Mouse (Mus musculus): ENCODE results near the gene Tff1. TPM values are rescaled to one million over a fixed set of nuclear protein-coding genes. Genes with fewer than 3 reads are reported as not detected.

Tff1 gene
- polyA plus RNA-seq, 1 experiment from 2014 or later: not detected

- ATAC-seq (replicated peaks; ENCODE audit: insufficient number of reproducible peaks, low FRiP score, low TSS enrichment, low read depth) (no peak), DNase-seq (ENCODE audit: low spot score) (no peak)
- Histone ChIP-seq H3K4me2 (ENCODE audit: low read depth, low read length) (no peak overlapping the region), H3K27me3 (ENCODE audit: control insufficient read depth, insufficient read depth, low read length) (no peaks in the 10 kb centered on the region), H3K27ac (replicated peaks; ENCODE audit: low read depth, low read length) (no peak overlapping the region), H3K36me3 (replicated peaks; ENCODE audit: control insufficient read depth, insufficient read depth, low read depth, low read length) (no peaks in the 10 kb centered on the region), H3K4me1 (ENCODE audit: control insufficient read depth, insufficient read depth, low read length) (no peaks in the 10 kb centered on the region), H3K9ac (replicated peaks; ENCODE audit: low read length) (no peak overlapping the region), H3K4me3 (ENCODE audit: low read depth, low read length) (no peak overlapping the region), H3K9me3 (replicated peaks; ENCODE audit: control insufficient read depth, low read length) (no peaks in the 10 kb centered on the region)
- WGBS: 79% methylated on average over 15 of the region's 15 CpGs
These were observed 31.3 kb downstream of the Tff1 start for GRCm38 (mm10) chr17:31133776-31134175.

- H3K4me1 ChIP-seq (ENCODE audit: control insufficient read depth, insufficient read depth, low read length): no peaks in the 10 kb centered on the region
- H3K9me3 ChIP-seq (replicated peaks; ENCODE audit: control insufficient read depth, low read length): no peaks in the 10 kb centered on the region
- H3K27ac ChIP-seq (replicated peaks; ENCODE audit: low read depth, low read length): no peak overlapping the region
- ATAC-seq (replicated peaks; ENCODE audit: insufficient number of reproducible peaks, low FRiP score, low TSS enrichment, low read depth) (no peak), DNase-seq (ENCODE audit: low spot score) (no peak)
- WGBS: 85% methylated on average over 10 of the region's 10 CpGs
- H3K27me3 ChIP-seq (ENCODE audit: control insufficient read depth, insufficient read depth, low read length): no peaks in the 10 kb centered on the region
- no peak overlapping the region for H3K9ac ChIP-seq (replicated peaks; ENCODE audit: low read length)
- no peak overlapping the region for H3K4me3 ChIP-seq (ENCODE audit: low read depth, low read length)
- H3K36me3 ChIP-seq (replicated peaks; ENCODE audit: control insufficient read depth, insufficient read depth, low read depth, low read length): no peaks in the 10 kb centered on the region
- no peak overlapping the region for H3K4me2 ChIP-seq (ENCODE audit: low read depth, low read length)
These were observed 33.7 kb downstream of the Tff1 start for GRCm38 (mm10) chr17:31131269-31131821.

GRCm38 (mm10) chr17:31129452-31129851, 35.6 kb downstream of the Tff1 start, which contains the start of gene Tff3:
TSS of gene Tff3 (minus strand) at chr17:31129646.
- Histone ChIP-seq H3K27me3 (ENCODE audit: control insufficient read depth, insufficient read depth, low read length) (no peaks in the 10 kb centered on the region), H3K9ac (replicated peaks; ENCODE audit: low read length) (no peak within 1 kb of the TSS), H3K4me1 (ENCODE audit: control insufficient read depth, insufficient read depth, low read length) (no peaks in the 10 kb centered on the region), H3K9me3 (replicated peaks; ENCODE audit: control insufficient read depth, low read length) (no peaks in the 10 kb centered on the region), H3K27ac (replicated peaks; ENCODE audit: low read depth, low read length) (no peak within 1 kb of the TSS), H3K4me2 (ENCODE audit: low read depth, low read length) (no peak within 1 kb of the TSS), H3K36me3 (replicated peaks; ENCODE audit: control insufficient read depth, insufficient read depth, low read depth, low read length) (no peaks in the 10 kb centered on the region), H3K4me3 (ENCODE audit: low read depth, low read length) (no peak within 1 kb of the TSS)
- 4% methylated on average over 2 of the region's 2 CpGs for WGBS
- no peak for ATAC-seq (replicated peaks; ENCODE audit: insufficient number of reproducible peaks, low FRiP score, low TSS enrichment, low read depth)
- DNase-seq (ENCODE audit: low spot score): no peak

- Histone ChIP-seq H3K27ac (replicated peaks; ENCODE audit: low read depth, low read length) (no peak overlapping the region), H3K4me1 (ENCODE audit: control insufficient read depth, insufficient read depth, low read length) (no peaks in the 10 kb centered on the region), H3K4me2 (ENCODE audit: low read depth, low read length) (no peak overlapping the region), H3K27me3 (ENCODE audit: control insufficient read depth, insufficient read depth, low read length) (no peaks in the 10 kb centered on the region), H3K36me3 (replicated peaks; ENCODE audit: control insufficient read depth, insufficient read depth, low read depth, low read length) (no peaks in the 10 kb centered on the region), H3K9ac (replicated peaks; ENCODE audit: low read length) (no peak overlapping the region), H3K9me3 (replicated peaks; ENCODE audit: control insufficient read depth, low read length) (no peaks in the 10 kb centered on the region), H3K4me3 (ENCODE audit: low read depth, low read length) (no peak overlapping the region)
- no peak for DNase-seq (ENCODE audit: low spot score)
- WGBS: 85% methylated on average over 9 of the region's 9 CpGs
- ATAC-seq (replicated peaks; ENCODE audit: insufficient number of reproducible peaks, low FRiP score, low TSS enrichment, low read depth): no peak
These were observed 36.3 kb downstream of the Tff1 start for GRCm38 (mm10) chr17:31128708-31129318.

GRCm38 (mm10) chr17:31125548-31126266, 39.4 kb downstream of the Tff1 start:
- no peak overlapping the region for H3K4me2 ChIP-seq (ENCODE audit: low read depth, low read length)
- no peaks in the 10 kb centered on the region for H3K4me1 ChIP-seq (ENCODE audit: control insufficient read depth, insufficient read depth, low read length)
- no peaks in the 10 kb centered on the region for H3K27me3 ChIP-seq (ENCODE audit: control insufficient read depth, insufficient read depth, low read length)
- H3K36me3 ChIP-seq (replicated peaks; ENCODE audit: control insufficient read depth, insufficient read depth, low read depth, low read length): no peaks in the 10 kb centered on the region
- WGBS: 47% methylated on average over 9 of the region's 9 CpGs
- H3K9me3 ChIP-seq (replicated peaks; ENCODE audit: control insufficient read depth, low read length): no peaks in the 10 kb centered on the region
- no peak overlapping the region for H3K27ac ChIP-seq (replicated peaks; ENCODE audit: low read depth, low read length)
- no peak overlapping the region for H3K4me3 ChIP-seq (ENCODE audit: low read depth, low read length)
- ATAC-seq (replicated peaks; ENCODE audit: insufficient number of reproducible peaks, low FRiP score, low TSS enrichment, low read depth) (0 out of 2 replicates have a peak, but pooled peaks have one; percentile 14), DNase-seq (ENCODE audit: low spot score) (no peak)
- H3K9ac ChIP-seq (replicated peaks; ENCODE audit: low read length): no peak overlapping the region

- H3K27me3 ChIP-seq (ENCODE audit: control insufficient read depth, insufficient read depth, low read length): no peaks in the 10 kb centered on the region
- H3K9ac ChIP-seq (replicated peaks; ENCODE audit: low read length): no peak overlapping the region
- DNase-seq (ENCODE audit: low spot score) (peak; percentile 89), ATAC-seq (replicated peaks; ENCODE audit: insufficient number of reproducible peaks, low FRiP score, low TSS enrichment, low read depth) (no peak; the same call in 1 of the 2 replicates)
- no peaks in the 10 kb centered on the region for H3K36me3 ChIP-seq (replicated peaks; ENCODE audit: control insufficient read depth, insufficient read depth, low read depth, low read length)
- no peaks in the 10 kb centered on the region for H3K9me3 ChIP-seq (replicated peaks; ENCODE audit: control insufficient read depth, low read length)
- H3K4me2 ChIP-seq (ENCODE audit: low read depth, low read length): no peak overlapping the region
- no peaks in the 10 kb centered on the region for H3K4me1 ChIP-seq (ENCODE audit: control insufficient read depth, insufficient read depth, low read length)
- H3K27ac ChIP-seq (replicated peaks; ENCODE audit: low read depth, low read length): no peak overlapping the region
- WGBS: 7% methylated on average over 8 of the region's 8 CpGs
- no peak overlapping the region for H3K4me3 ChIP-seq (ENCODE audit: low read depth, low read length)
These were observed 43.1 kb downstream of the Tff1 start for GRCm38 (mm10) chr17:31121975-31122374.

- H3K27me3 ChIP-seq (ENCODE audit: control insufficient read depth, insufficient read depth, low read length): no peaks in the 10 kb centered on the region
- no peaks in the 10 kb centered on the region for H3K36me3 ChIP-seq (replicated peaks; ENCODE audit: control insufficient read depth, insufficient read depth, low read depth, low read length)
- peak; percentile 87 for DNase-seq (ENCODE audit: low spot score)
- H3K27ac ChIP-seq (replicated peaks; ENCODE audit: low read depth, low read length): no peak overlapping the region
- 7% methylated on average over 7 of the region's 7 CpGs for WGBS
- H3K4me2 ChIP-seq (ENCODE audit: low read depth, low read length): no peak overlapping the region
- no peak overlapping the region for H3K4me3 ChIP-seq (ENCODE audit: low read depth, low read length)
- H3K9ac ChIP-seq (replicated peaks; ENCODE audit: low read length): no peak overlapping the region
- H3K4me1 ChIP-seq (ENCODE audit: control insufficient read depth, insufficient read depth, low read length): no peaks in the 10 kb centered on the region
- ATAC-seq (replicated peaks; ENCODE audit: insufficient number of reproducible peaks, low FRiP score, low TSS enrichment, low read depth): no peak
- no peaks in the 10 kb centered on the region for H3K9me3 ChIP-seq (replicated peaks; ENCODE audit: control insufficient read depth, low read length)
These were observed 45.6 kb downstream of the Tff1 start for GRCm38 (mm10) chr17:31119429-31119828.

GRCm38 (mm10) chr17:31117946-31118345, 47.1 kb downstream of the Tff1 start:
- Histone ChIP-seq H3K27me3 (ENCODE audit: control insufficient read depth, insufficient read depth, low read length) (no peaks in the 10 kb centered on the region), H3K9ac (replicated peaks; ENCODE audit: low read length) (no peak overlapping the region), H3K27ac (replicated peaks; ENCODE audit: low read depth, low read length) (no peak overlapping the region), H3K9me3 (replicated peaks; ENCODE audit: control insufficient read depth, low read length) (no peaks in the 10 kb centered on the region), H3K4me2 (ENCODE audit: low read depth, low read length) (no peak overlapping the region), H3K4me3 (ENCODE audit: low read depth, low read length) (no peak overlapping the region), H3K4me1 (ENCODE audit: control insufficient read depth, insufficient read depth, low read length) (no peaks in the 10 kb centered on the region), H3K36me3 (replicated peaks; ENCODE audit: control insufficient read depth, insufficient read depth, low read depth, low read length) (no peaks in the 10 kb centered on the region)
- DNase-seq (ENCODE audit: low spot score) (no peak), ATAC-seq (replicated peaks; ENCODE audit: insufficient number of reproducible peaks, low FRiP score, low TSS enrichment, low read depth) (no peak)
- 89% methylated on average over 5 of the region's 5 CpGs for WGBS

Data from embryonic facial prominence, embryonic 11.5 days (tissue).